Mouse (Mus musculus) c-Kit-positive CD71-positive TER-119-negative erythroid progenitor cells, embryonic 14.5 days (primary cell): Measurements from ENCODE around the gene Dgkq.
A peak's percentile ranks its signal among the peaks of the same experiment; 100 is the strongest.

Experiments
- DNase-seq: peaks from one replicate; pipeline ENCODE4 v3.0.0-alpha.2; 2013; ENCODE audit warnings: low read depth

Dgkq gene

GRCm38 (mm10) chr5:108680871-108681270, 11.4 kb upstream of the Dgkq start:
- no peak for DNase-seq

GRCm38 (mm10) chr5:108679909-108680308, 10.4 kb upstream of the Dgkq start:
- no peak for DNase-seq

DNA sequence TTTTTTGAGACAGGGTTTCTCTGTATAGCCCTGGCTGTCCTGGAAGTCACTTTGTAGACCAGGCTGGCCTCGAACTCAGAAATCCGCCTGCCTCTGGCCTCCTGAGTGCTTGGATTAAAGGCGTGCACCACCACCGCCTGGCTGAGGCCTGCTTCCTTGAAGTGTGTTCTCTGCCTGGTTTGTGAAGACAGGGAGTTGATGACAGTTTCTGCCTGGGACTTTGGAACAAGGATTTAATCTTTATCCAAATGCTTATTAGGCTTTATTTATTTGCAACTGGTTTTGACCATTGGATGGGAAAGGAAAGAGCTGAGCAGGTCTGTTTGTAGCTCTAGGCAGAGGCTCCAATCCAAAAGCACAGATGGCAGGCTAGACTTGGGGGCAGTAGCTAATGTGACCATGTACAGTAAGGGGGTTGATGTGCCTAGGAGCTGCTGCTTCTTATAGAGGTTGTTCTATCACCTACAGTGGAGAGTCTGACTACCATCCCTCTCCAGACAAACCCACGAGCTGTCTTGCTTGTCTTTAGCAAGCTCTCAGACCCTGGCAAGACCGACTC, 8.9 kb upstream of the Dgkq start:
- DNase-seq, result no peak

DNA sequence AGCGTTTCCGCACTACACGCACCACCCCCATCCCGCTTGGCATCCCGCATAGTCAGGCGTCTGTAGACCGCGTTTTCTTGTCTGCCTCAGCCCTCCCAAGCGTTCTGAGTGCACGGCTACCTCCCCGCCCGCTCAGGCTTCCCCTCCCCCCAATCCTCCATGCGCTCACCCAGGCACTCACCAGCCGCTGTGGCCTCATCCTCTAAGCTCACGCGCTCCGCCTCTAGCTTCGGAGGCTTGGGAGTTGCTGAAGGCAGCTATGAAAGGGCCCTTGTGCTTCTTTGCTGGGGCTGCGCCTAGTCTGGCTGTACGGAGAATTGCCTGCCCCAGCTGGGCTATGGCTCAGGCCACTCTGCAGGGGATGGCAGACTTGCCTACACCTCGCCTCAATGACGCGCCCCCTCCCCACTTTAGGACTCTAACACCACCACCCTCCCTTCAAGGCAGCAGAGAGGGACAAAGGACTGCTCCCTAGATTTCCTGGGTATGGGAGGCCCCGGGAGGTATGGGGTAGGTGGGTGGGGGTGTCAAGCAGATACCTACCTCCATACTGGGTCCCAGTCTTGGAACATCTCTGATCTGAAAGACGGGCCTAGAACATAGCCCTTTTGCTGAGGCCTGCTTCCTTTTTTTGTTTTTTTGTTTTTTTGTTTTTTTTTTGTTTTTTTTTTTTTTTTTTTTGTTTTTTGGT, 8.3 kb upstream of the Dgkq start:
- no peak for DNase-seq

- peak; percentile 71 for DNase-seq
Observed at GRCm38 (mm10) chr5:108676772-108677498, 7.5 kb upstream of the Dgkq start.

DNA sequence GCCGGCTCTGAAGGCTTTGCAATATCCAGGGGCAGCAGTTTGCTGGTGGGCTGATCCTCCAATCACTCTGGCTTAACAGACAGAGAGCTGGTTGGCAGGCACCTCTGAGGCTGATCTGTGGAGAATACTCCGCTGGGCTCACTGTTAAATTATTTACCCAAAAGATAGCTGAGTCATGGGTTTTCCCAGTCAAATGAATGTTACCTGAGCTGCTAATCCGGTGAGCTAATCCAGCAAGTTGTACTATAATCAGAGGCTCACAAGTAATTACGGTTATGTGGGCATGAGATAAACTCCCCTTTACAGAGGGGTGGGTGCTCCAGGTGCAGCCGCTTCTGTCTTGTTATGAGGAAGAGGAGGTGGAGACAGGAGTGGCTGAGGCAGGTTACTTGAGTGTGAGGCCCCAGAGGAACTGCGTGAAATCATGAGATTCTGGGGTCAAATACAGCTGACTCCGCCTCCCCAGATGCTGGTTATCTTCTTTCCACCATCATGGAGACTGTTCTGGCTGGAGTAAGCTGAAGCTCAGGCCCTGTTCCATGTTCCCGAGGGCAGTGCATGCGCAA, 5.9 kb upstream of the Dgkq start, which contains the start of gene Slc26a1:
Gene Slc26a1 (minus strand): TSS at position 319 of the 566 bp plus-strand sequence.
- peak; percentile 77 for DNase-seq

GRCm38 (mm10) chr5:108674624-108675023, 5.2 kb upstream of the Dgkq start:
- no peak for DNase-seq

DNA sequence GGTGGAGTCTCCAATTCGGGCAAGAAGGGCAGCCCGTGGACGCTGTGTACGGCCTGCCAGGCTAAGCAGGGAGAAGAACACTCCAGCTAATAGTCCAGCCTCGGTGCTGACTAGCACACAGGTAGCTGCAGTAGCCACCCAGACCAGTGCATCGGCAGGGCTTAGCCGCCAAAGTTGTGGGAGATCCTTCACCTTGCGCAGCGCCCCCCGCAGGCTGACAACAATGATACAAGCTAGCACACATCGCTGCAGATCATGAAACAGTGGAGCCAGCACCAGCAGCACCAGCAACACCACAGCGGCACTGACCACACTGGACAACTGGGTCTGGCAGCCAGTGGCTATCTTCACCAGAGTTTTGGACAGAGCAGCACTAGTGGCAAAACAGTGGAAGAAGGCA, 2.3 kb upstream of the Dgkq start:
- DNase-seq, result no peak

DNA sequence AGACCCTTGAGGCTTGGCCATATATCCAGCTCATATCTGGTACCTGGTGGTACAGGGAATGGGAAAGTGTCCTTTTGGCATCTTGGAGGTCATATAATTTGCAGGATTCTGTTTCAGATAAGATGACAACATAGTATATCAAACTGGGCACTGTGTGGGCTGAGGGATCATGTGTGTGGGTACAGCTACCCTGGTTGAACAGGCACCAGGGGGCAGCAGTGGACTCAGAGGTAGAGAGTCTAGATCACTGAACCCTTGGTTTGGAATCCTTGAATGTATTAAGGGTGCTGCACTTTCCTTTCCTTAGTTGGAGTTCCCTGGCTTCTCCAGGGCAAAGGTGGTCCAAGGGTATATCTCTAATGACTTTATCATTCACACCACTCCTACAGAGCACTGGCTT, 1.3 kb upstream of the Dgkq start:
- peak; percentile 82 for DNase-seq

DNA sequence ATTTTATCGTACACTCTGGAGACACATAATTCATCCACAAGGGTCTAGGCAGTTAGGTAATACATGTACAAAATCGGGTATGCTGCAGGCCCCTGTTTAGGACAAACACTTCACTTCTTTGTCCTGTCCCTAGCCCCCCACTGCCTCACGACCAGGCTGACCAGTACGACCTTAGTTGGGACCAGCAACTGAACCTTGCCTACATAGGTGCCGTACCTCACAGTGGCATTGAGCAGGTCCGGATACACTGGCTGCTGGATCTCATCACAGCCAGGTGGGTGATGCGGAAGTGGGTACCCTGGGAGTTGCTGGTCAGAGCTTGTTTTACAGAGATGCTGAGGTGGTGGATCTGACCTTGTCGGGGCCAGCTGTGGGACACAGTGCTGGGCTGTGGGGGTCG, 514 bp upstream of the Dgkq start:
- no peak for DNase-seq

DNA sequence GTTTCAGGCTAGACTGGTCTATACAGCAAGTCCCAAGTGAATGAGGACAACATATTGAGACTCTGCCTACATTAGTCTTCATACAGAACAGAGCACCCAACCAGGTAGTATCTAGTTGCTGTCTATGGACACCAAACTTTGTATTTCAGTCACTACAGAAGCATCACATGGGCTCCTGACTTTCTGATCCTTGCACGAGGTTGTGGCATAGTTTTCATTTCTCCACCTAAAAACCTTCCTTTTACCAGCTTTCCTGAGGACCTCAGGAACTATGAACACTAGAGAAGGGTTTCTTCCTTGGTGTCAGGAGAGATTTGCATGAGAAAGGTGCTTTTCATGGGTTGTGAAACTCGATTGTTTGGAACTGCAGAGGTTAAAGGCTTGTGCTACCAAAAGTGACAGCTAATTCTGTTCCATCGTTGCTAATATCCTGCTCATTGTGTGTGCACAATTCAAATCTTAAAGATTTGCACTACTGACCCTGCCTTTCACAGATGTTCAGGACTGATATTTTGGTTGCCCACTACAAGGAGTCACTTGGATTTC, 1.0 kb downstream of the Dgkq start:
- no peak for DNase-seq

GRCm38 (mm10) chr5:108667370-108667769, 2.1 kb downstream of the Dgkq start:
- no peak for DNase-seq

- no peak for DNase-seq
Observed at GRCm38 (mm10) chr5:108665066-108665465, 4.4 kb downstream of the Dgkq start.

DNA sequence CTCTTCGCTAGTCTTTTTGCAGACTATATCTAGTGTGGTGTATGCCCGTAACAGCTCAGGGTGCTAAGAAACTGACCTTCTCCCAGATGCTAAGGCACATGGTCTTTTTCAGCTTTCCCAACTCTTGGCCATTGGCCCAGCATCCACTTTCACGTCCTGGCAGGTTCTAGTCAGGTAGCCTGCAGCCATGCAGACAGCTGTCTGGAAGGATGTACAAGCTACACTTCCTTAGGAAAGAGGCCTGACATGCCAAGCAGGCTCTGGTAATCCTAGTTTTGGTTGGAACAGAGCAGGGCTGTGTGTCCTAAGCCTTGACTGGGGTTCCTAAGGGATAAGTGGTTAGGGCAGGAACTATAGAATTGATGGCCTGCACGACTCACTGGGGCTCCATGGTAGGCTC, 6.7 kb downstream of the Dgkq start:
- no peak for DNase-seq

DNA sequence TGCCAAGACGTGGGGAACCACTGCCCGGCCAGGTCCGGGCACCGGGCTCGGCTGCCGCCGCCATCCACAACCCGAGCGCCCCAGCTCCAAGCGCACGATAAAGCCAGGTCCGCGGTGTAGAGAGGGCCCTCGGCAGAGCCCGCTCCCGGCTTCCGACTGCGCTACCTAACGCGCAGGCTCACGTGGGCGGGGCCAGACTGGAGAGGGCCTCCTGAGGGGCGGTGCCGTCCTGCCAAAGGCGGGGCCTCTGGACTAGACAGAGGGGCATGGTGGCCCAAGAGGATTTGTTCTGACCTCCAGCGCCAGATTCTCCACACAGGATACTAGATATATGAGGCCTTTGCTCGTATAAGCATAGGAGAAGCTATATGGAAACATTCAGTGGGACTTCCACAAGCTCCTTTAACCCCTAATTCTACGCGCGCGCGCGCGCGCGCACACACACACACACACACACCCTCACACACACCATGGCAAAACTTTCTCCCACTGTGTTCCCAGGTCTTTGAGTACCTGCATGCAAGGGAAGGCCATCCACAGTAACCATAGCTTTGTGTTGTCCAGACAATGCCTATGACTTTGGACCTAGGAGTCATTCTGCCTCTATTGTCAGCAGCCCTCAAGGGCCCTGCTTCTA, 8.7 kb downstream of the Dgkq start:
- peak; percentile 91 for DNase-seq

DNA sequence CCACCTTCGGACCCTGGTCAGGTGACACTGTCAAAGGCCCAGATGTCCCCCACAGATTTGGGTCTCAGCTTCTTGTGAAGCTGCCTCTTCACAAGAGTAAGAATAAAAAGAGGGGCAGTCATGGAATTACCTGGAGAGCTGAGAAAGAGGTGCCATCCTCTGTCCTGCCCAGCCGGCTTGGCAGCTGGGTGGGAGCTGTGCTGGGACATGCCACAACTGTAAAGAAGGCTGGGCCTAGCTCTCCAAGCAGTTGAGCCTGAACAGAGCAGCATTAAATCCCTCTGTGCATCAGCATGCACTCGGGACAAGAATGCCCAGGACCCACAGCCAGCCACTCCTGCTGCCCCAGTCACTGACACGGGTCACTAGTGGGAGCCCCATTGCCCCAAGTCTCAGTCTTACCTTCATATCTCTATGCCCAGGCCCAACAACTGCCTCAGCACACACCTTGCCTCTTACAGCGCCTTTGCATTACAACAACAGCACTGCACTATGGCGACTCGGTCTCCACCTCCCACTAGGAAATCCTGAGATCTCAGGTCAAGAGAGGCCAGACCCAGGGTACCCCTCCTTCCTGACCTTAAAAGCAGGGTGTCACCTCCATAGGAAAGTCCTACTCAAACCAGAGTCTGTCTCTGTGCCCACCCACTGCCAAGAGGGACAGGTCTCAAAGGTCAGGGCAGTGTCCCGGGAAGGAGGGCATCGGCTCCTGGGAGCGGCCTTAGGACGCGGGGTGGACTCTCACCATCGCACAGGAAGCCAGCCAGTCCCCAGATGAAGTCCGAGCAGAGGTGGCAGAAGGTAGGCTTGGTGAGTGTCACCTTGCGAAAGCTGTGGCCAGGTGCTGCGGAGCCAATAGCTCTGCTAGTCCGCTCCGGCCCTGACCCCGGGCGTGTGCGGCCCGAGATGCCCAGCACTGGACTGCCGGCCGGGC, 9.5 kb downstream of the Dgkq start, which contains the start of gene Idua:
Gene Idua (plus strand): TSS at position 634 of the 934 bp plus-strand sequence.
- no peak for DNase-seq

DNA sequence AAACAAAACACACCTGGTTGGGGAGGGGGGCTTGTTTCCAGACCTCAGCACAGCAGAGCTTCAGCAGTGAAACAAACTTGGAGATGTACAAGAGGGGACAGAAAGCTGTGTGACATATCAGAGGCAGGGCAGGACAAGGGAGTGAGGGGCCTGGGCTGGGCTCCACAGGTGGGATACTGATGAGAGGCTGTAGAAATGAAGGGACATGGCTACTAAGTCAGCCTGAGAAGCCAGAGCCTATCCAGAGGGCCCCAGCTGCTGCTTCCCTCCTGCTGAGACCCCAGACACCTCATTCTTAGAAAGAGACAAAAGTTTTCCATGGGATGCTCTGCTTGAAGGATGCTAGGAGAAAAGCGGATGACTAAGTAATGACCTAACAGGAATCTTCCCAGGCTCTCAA, 10.9 kb downstream of the Dgkq start:
- no peak for DNase-seq

- DNase-seq, result no peak
Observed at GRCm38 (mm10) chr5:108657406-108657805, 12.1 kb downstream of the Dgkq start.

DNA sequence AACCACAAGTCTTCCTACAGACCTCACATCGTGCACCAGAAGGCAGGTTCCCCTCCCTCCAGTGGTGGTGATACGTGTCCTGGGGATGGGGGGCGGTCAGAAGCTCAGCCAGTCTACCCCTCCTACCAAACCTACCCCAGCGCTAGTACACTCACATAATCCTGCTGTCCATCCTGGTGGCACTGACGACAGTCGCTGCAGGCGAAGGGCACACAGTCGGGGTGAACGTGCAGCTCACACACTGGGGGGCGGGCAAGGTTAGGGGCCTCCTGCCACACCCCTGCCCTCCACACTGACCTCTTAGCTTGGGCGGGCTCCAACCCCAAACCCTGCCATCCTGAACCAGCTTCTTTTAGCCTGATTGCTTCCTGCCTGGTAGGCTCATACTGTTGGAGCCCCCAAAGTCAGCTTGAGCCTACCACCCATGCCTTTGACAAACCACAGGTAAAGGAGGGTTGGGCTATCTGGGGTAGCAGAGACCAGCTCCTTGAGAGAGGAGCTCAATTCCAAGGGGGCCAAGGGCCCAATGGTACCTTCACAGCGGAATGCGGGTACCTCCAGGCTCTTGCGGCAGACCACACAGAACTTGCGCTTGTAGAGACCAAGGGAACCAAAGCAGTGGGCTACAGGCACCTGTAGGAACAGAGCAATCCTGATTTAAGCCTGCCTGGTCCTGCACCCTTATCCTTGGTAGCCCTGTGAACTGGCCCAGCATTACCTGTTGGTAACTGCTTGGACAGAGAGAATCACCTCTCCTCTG, 13.4 kb downstream of the Dgkq start:
- DNase-seq, result no peak

GRCm38 (mm10) chr5:108655381-108655780, 14.1 kb downstream of the Dgkq start:
- DNase-seq, result no peak
